Mouse (Mus musculus): ENCODE measurements around the gene Nefh.
A peak's percentile ranks its signal among the peaks of the same experiment; 100 is the strongest.

Nefh gene

DNA sequence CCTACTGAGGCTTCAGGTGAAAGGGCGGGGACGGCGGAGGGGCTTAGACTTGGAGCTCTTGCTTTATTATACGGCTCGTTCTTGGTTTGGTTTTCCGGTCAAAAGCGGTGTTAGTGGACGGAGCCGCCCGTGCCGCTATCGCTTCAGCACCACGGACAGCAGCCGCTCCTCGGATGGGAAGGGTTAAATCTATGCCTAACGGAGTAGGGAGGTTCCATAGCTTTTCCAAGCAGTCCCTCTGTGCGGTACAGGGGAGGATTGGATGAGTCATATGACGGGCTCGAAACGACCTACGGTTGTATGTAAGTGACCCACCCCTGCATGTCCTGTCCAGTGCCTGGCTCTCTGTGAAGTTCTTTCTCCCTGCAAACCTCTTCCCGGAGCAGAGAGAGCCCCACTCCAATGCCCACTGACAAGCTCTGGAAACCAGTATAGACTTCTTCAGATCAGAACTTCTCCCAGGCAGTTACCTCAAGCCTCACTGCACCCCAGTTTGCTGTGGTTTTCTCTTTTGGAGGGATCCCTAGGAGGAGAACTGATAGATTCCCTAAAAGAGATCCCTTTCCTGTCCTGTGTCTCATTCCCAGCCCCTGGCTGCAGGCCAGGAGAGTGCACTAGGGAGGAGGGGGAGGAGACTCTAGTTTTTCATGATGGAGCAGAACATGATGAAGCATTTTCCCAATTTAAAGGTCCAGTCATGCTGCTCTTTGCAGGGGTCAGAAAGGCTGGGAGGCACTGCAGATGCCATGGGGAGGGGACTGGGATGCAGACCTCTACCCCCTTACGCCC lies 1.6 kb upstream of the Nefh start:
- DNase-seq = peak; percentile 87

DNA sequence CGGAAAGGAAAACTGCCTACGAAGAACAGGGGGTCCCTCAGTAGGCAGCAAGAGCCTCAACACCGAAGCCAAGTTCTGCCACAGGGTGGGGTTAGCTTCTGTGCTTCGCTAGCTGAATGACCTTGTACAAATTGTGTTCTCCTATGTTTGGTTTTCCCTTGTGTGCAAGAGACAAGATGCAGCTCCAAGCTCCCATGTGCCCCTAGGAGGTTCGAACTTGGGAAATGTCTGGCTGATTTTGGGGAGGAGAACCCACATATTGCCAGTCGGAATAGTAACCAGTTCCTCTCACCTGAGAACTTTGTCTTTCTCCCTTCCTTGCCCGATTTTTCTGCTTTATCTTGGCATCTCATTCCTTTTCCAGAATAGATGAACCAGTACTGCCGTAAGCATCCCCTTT lies 928 bp upstream of the Nefh start:
- DNase-seq = no peak

DNA sequence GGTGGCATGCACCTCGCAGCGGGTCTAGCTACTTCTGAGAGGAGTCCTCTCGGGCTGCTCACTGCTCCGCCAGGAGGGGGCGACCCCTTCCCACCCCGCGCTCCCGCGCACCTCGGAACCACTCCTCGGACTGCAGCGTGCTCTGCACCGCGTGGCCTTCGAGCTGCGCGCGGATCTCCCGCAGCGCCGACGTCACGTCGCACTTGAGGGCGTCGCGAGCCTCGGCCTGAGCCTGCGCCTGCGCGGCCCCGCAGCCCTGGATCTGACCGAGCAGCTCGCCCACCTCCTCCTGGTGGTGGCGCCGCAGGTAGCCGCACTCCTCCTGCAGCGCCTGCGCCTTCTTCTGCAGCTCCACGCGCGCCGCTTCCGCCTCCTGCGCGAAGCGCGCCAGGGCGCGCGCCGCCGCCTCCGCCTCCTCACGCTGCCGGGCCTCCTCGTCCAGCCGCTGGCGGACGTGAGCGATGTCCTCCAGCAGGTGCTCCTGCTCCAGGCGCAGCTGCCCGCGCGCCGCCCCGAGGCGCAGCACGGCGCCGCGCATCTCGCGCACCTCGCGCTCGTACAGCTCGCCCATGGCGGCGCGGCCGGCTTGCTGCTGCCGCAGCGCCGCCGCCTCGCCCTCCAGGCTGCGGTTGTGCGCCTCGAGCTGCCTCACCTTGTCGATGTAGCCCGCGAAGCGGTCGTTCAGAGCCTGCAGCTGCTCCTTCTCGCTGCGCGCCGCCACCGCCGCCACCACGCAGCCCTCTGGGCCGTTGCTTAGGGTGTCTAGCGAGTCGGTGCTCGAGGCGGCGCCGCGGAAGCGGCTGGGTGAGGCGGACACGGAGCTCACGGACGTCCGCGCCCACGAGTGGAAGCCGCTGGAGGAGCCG lies 684 bp downstream of the Nefh start:
- peak; percentile 60 for DNase-seq

DNA sequence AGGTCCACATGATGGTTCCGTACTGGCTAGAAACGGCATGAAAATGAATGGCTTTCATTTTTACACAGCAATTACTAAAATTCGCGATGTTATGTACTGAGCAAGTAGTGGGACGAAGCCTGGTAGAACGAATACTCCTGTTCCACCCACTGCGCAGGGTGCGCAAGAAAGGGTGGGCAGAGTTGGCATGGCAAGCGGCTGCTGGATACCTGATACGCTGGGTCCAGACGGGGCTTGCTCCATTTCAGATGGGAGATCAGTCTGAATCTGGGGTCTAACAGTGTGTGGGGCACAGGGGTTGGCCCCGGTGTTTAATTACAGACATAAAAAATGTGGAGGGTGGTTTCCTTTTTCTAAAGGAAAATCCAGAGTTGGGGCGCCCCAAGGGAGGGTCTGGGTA lies 1.3 kb downstream of the Nefh start:
- DNase-seq = no peak

DNA sequence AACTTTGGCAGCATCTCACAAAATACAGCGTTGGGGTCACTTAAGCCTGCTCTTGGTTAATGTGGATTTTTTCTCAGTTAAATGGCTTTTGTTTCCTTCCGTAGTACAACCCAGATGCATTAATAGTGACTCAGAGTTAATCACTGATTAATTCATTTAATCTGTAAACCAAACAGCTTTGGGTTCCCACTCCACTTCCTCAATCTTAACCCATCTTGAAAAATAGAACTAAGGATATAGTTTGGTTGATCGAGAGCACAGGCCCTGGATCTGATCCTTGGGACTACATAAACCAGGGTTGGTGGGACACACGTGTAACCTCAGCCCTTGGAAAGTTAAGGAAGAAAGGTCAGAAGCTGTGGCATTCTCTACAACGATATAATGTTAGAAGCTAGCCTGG lies 11.6 kb downstream of the Nefh start:
- no peak for DNase-seq

DNA sequence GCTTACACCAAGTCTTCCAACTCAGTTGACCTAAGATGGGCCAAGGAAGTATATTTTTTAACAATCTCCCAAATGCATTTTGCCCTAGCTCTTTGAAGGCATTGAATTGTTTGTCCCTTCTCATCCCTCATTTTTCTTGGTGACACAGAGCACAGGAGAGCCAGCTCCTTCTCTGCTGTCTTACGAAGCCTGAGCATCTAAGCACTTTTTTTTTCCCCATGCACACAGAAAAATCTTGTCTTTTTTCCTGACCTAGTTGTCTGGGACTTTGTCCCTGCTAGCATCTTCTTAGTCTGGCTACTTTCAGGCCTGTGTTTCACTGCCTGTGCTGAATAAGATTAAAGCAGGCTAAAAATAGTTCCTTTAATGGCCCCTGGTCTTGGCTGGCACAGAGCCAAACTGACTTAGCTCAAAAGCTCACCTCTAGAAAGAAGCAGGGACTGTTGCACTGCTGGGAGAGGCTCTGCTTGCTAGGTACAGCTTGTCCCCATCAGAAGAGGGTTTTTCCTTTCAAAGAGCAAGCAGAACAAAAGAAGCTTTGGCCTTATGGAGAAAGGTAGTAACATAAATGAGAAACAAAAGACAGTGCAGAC lies 16.8 kb downstream of the Nefh start:
- peak; percentile 86 for DNase-seq

DNA sequence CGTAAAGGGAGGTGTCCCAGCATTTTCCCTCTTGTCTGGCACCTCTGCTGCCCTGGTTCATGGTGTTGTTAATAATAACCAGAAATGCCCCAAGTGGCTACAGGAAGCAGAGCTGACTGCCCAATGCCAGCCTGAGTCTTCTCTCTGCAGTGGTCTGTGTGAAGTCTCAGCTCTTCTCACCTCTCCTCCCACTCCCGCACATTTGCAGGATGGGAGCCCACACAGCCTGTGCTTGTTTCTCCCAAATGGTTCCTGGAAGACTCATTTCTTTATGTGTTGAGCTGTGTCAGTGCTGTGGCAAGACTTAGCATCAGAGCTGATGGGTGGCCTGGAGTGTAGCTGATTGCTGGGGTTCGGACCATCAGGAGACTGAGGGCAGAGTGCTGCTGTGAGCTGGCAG lies 20.6 kb downstream of the Nefh start:
- no peak for DNase-seq

DNA sequence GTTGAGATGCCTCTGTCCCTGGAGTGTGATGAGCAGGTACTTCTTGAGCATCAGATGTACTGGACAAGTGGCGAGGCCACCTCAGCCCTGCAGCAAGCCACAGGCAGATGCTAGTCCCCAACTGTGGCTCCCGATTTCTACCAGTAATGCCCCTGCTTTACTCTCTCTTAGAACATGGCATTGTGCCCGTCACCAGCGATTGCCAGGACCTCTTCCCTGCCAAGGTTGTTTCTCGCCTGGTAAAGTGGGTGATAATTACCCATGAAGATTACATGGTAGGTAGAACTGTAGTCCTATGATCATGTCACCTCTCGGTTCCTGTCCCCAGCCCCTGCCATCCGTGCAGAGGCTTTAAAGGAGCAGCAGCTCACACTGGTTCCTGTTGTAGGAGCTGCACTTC lies 26.1 kb downstream of the Nefh start:
- DNase-seq = no peak

DNA sequence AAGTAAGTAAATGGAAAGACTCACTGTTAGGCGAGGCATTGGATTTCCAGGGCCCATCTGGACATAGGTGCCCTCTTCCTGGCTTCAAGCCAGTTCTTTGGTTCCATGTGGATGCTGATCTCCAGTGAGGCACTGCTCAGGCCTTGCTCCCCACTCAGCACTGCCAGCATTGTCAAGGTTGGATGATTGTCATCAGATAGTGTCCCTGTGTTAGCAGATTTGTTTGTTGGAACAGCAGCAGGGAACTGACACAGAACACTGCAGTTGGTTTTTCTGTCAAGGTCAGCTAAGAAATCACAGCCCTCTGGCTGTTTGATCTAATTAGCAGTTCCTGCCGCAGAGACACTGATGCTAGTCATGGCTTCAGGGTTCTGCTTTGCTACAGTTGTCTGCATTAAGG lies 26.6 kb downstream of the Nefh start:
- DNase-seq = no peak

DNA sequence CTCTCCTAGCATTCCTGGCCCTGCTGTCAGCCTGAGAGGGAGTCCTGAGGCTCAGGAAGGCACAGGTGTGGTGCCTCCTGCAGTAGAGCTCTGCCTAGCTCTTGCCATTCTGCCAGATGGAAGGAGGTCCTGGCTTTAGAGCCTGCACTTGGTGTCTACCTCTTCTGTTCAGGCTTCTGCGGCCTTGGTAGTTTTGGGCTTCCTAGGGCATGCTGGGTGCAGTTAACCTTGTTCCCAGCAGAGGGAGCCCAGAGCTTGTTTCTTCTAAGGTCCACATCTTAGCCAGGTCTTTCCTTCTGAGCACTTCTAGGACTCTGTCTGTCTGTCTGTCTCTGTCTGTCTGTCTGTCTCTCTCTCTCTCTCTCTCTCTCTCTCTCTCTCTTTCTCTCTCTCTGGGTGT lies 31.8 kb downstream of the Nefh start:
- DNase-seq = peak; percentile 81

DNA sequence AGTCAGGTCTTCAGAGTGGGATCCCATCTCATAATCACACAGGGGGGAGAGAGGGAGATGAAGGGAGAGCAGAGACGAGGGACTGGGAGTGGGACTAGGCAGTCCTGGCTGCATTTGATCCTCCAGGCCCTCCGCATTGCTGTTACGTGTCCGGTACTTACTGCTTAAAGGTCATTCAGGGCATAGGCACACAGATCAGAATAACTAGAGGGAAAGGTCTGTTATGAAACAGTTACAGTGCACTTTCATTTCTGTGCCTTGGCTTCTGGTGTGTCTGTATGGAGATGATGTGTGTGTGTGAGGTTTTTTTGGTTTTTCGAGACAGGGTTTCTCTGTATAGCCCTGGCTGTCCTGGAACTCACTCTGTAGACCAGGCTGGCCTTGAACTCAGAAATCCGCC lies 41.6 kb downstream of the Nefh start:
- DNase-seq = no peak

DNA sequence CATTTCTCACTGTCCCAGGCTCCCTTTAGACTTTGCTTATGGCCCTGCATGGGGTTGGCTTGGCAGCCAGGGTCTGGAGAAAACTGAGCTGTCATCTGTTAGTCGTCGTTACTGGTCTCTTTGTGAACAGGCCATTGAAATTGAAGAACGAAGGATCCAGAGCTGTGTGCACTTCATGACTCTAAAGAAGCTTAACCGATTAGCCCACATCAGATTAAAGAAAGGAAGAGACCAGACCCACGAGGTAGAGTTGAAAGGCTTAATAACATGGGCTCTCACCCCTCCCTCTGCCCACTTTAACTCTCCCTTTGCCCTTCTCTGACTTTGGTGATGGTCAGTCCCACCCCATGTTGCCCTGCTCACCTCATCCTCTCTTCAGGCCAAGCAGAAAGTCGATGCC lies 45.9 kb downstream of the Nefh start:
- no peak for DNase-seq

DNA sequence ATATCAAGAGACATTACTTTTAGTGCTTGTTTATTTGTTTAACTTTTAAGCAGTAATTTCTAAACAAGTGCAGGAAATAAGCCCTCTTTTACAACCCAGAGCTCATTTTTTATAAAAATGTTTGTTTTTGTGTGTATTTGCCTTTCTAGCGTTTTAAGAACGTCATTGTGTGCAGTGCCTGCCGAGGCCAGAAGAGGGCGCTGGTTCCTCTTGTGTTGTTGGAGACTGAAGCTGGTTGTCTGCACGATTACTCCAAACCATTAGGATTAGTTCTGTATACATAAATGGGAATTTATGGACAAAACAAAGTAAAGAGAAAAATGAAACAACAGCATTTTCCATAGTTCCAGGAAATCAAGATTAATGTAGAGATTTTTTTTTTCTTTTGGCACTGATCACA lies 47.4 kb downstream of the Nefh start:
- DNase-seq = peak; percentile 44

DNA sequence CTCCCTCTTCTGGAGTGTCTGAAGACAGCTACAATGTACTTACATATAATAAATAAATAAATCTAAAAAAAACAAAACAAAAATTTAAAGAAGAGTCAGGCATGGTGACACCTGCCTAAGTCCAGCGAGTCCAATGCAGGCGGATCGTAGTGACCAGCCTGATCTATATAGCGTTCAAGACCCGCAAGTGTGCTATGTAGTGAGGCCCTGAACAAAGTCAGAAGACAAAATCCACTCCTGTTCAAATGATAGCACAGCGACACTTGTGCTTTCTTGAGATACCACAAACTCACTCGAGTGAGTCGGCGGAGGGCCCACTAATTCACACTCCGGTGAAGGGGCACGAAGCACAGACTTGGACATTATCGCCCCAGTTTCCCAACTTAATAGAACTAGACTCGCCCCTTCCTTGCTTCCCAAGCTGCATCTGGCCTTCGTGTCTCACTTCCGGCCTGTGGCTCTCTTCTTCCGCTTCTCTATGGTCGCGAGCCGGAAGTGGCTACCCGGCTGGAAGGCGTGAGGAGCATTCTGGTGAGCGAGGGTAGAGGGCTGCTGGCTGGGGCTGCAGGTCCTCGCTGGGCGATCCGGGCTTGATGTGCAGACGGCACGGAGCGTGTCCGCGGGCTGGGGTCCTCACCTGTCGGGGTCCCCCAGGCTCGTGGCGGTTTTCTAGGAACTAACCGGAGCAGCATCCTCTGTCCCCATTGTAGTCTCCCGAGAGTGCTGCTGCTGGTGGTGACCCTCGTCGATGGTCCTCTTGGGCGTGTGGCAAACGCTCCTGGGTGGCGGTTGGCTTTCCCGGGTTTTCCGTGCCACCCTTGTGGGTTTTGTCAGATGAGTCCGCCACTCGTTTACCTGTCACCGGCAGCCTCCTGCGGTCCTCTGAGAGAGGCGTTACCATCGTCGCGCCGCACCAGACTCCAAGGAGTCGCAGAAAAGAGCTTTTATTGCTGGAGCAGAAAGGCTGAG lies 52.7 kb downstream of the Nefh start, which contains the start of gene Thoc5:
Thoc5 (plus strand) TSS at position 473 of the 969 bp plus-strand sequence.
- peak; percentile 89 for DNase-seq

All from kidney, postnatal 10 days (tissue).